Comparison of ENCODE assay signal across 7 mouse cellular contexts in genomic region chr5:24486097-24486496, GRCm38 (mm10). TPM values are rescaled to one million over a fixed set of nuclear protein-coding genes. Genes with fewer than 3 reads are reported as not detected.
A peak's percentile ranks its signal among the peaks of the same experiment; 100 is the strongest.
DNase-seq lines count a peak whose midpoint lies in the region; ATAC-seq and TF ChIP-seq lines count a peak whose summit lies in the region.

No protein-coding gene starts in this region.

- intact Hi-C loops in heart, postnatal 10 days (cut with DNase I): loop anchor here (5.0 to 10.0 kb wide), 2 partner anchors 166 to 221 kb away; no protein-coding TSS in a partner anchor

- peaks cover 28% of the 10 kb centered on the region for H3K36me3 ChIP-seq in small intestine, adult 2 months (ENCODE audit: control insufficient read depth, insufficient read depth, low read length)

- H3K4me1 ChIP-seq in bone marrow macrophage, adult 2 months (ENCODE audit: control insufficient read depth, insufficient read depth, low read length): no peaks in the 10 kb centered on the region
- peaks cover 2% of the 10 kb centered on the region; the same call in 1 of the 2 replicates for H3K4me1 ChIP-seq in embryonic fibroblast, embryonic 13.5 days (ENCODE audit: control insufficient read depth, insufficient read depth, low read length)
- peaks cover 4% of the 10 kb centered on the region for H3K4me1 ChIP-seq in small intestine, adult 2 months (ENCODE audit: control insufficient read depth, insufficient read depth, insufficient read length, low read length)

- TF ChIP-seq CTCF in bone marrow macrophage, adult 2 months (IDR thresholded peaks at IDR 0.05; ENCODE audit: low read depth, low read length): peak; percentile 71
- TF ChIP-seq CTCF in embryonic fibroblast, embryonic 13.5 days (IDR thresholded peaks at IDR 0.05; ENCODE audit: borderline replicate concordance, insufficient read depth, low read length): peak; percentile 78
- peak; percentile 93 for TF ChIP-seq CTCF in small intestine, adult 2 months (IDR thresholded peaks at IDR 0.05; ENCODE audit: extremely low read depth, insufficient read length, insufficient replicate concordance, low read depth, low read length)

- no peak overlapping the region for H3K4me3 ChIP-seq in bone marrow macrophage, adult 2 months (ENCODE audit: insufficient read depth, low read length)
- H3K4me3 ChIP-seq in embryonic fibroblast, embryonic 13.5 days (ENCODE audit: insufficient read depth, low read length): no peak overlapping the region
- no peak overlapping the region for H3K4me3 ChIP-seq in small intestine, adult 2 months (ENCODE audit: low read depth, low read length)

- 4% methylated on average over 8 of the region's 8 CpGs for WGBS in small intestine, adult 2 months

- H3K27ac ChIP-seq in bone marrow macrophage, adult 2 months (ENCODE audit: insufficient read depth, low read depth, low read length): no peak overlapping the region
- H3K27ac ChIP-seq in embryonic fibroblast, embryonic 13.5 days (ENCODE audit: insufficient read depth, low read length): no peak overlapping the region
- H3K27ac ChIP-seq in small intestine, adult 2 months (ENCODE audit: insufficient read depth, low read depth, low read length): no peak overlapping the region

- H3K27me3 ChIP-seq in small intestine, adult 2 months (ENCODE audit: control insufficient read depth, insufficient read depth, low read length): no peaks in the 10 kb centered on the region

- peak; percentile 42 for DNase-seq in MEL-GATA-1-ER (ENCODE audit: extremely low read depth, low read depth)
- DNase-seq in heart, postnatal 10 days: peak; percentile 89 to 94
- peak; percentile 88 to 98 for DNase-seq in layer of hippocampus, postnatal 25 days (ENCODE audit: extremely low spot score in 1 of 2, low spot score in 1 of 2)

- no peak for TF ChIP-seq POLR2A in bone marrow macrophage, adult 2 months (IDR thresholded peaks at IDR 0.05; ENCODE audit: borderline replicate concordance, low read depth, low read length)
- TF ChIP-seq POLR2A in embryonic fibroblast, embryonic 13.5 days (IDR thresholded peaks at IDR 0.05; ENCODE audit: low read depth, low read length): no peak
- no peak for TF ChIP-seq POLR2A in small intestine, adult 2 months (IDR thresholded peaks at IDR 0.05; ENCODE audit: low read depth, low read length)

- ATAC-seq in megakaryocyte-erythroid progenitor cell, adult 5-6 weeks (replicated peaks; ENCODE audit: low FRiP score, low TSS enrichment, poor library complexity, severe bottlenecking): peak; percentile 51

RNA-seq across cellular contexts. Expression of gene Agap3, which starts 34.1 kb away (rescaled TPM):
- polyA plus RNA-seq in bone marrow macrophage, adult 2 months (2012; ENCODE audit: insufficient read depth, insufficient read length, missing spikeins): 75.2 and 77.7 TPM in 2 replicates
- polyA plus RNA-seq in embryonic fibroblast, embryonic 13.5 days (2011; ENCODE audit: insufficient read length, low read depth, missing spikeins): 31.2 and 38.7 TPM in 2 replicates
- 10 to 100 TPM; 83.1 to 84.8 TPM for total RNA-seq in heart, postnatal 10 days (2021)
- total RNA-seq in layer of hippocampus, postnatal 25 days (2021): 100 to 1,000 TPM; 611 to 653 TPM
- 36.5 and 53.3 TPM in 2 replicates for total RNA-seq in megakaryocyte-erythroid progenitor cell, adult 5-6 weeks (2014; fragmentation: Nextera tagmentation)
- 21.7 and 33.3 TPM in 2 replicates for total RNA-seq in megakaryocyte-erythroid progenitor cell, adult 5-6 weeks (2017)
- 31.4 and 59.4 TPM in 2 replicates for polyA plus RNA-seq in small intestine, adult 2 months (2012; rRNA removed)

RNA-seq across cellular contexts. Expression of gene Tmub1, which starts 38.4 kb away (rescaled TPM):
- 7.9 and 12.7 TPM in 2 replicates for polyA plus RNA-seq in bone marrow macrophage, adult 2 months (2012; ENCODE audit: insufficient read depth, insufficient read length, missing spikeins)
- 5.9 and 9.8 TPM in 2 replicates for polyA plus RNA-seq in embryonic fibroblast, embryonic 13.5 days (2011; ENCODE audit: insufficient read length, low read depth, missing spikeins)
- total RNA-seq in heart, postnatal 10 days (2021): 10 to 100 TPM in 1 of 2 experiments, 1 to 10 TPM in 1; 9.6 to 10.7 TPM
- 10 to 100 TPM; 21.2 to 27.2 TPM for total RNA-seq in layer of hippocampus, postnatal 25 days (2021)
- 10.5 and 11.4 TPM in 2 replicates for total RNA-seq in megakaryocyte-erythroid progenitor cell, adult 5-6 weeks (2014; fragmentation: Nextera tagmentation)
- 5.6 and 6.2 TPM in 2 replicates for total RNA-seq in megakaryocyte-erythroid progenitor cell, adult 5-6 weeks (2017)
- polyA plus RNA-seq in small intestine, adult 2 months (2012; rRNA removed): 51.7 and 135 TPM in 2 replicates

RNA-seq across cellular contexts. Expression of gene Gbx1, which starts 40.9 kb away (rescaled TPM):
- polyA plus RNA-seq in bone marrow macrophage, adult 2 months (2012; ENCODE audit: insufficient read depth, insufficient read length, missing spikeins): not detected in 2 replicates
- polyA plus RNA-seq in embryonic fibroblast, embryonic 13.5 days (2011; ENCODE audit: insufficient read length, low read depth, missing spikeins): not detected in 2 replicates
- total RNA-seq in heart, postnatal 10 days (2021): under 1 TPM in 1 of 2 experiments, not detected in 1; 0.10 TPM
- under 1 TPM; 0.10 to 0.16 TPM for total RNA-seq in layer of hippocampus, postnatal 25 days (2021)
- total RNA-seq in megakaryocyte-erythroid progenitor cell, adult 5-6 weeks (2014; fragmentation: Nextera tagmentation): not detected in 2 replicates
- total RNA-seq in megakaryocyte-erythroid progenitor cell, adult 5-6 weeks (2017): not detected in 2 replicates
- polyA plus RNA-seq in small intestine, adult 2 months (2012; rRNA removed): not detected in 2 replicates

RNA-seq across cellular contexts. Expression of gene Fastk, which starts 41.0 kb away (rescaled TPM):
- 46.3 and 49.0 TPM in 2 replicates for polyA plus RNA-seq in bone marrow macrophage, adult 2 months (2012; ENCODE audit: insufficient read depth, insufficient read length, missing spikeins)
- polyA plus RNA-seq in embryonic fibroblast, embryonic 13.5 days (2011; ENCODE audit: insufficient read length, low read depth, missing spikeins): 63.3 and 91.1 TPM in 2 replicates
- 100 to 1,000 TPM; 207 to 209 TPM for total RNA-seq in heart, postnatal 10 days (2021)
- total RNA-seq in layer of hippocampus, postnatal 25 days (2021): 100 to 1,000 TPM; 119 to 121 TPM
- 101 and 135 TPM in 2 replicates for total RNA-seq in megakaryocyte-erythroid progenitor cell, adult 5-6 weeks (2014; fragmentation: Nextera tagmentation)
- 14.1 and 30.4 TPM in 2 replicates for total RNA-seq in megakaryocyte-erythroid progenitor cell, adult 5-6 weeks (2017)
- 159 and 230 TPM in 2 replicates for polyA plus RNA-seq in small intestine, adult 2 months (2012; rRNA removed)

RNA-seq across cellular contexts. Expression of gene Asb10, which starts 54.7 kb away (rescaled TPM):
- polyA plus RNA-seq in bone marrow macrophage, adult 2 months (2012; ENCODE audit: insufficient read depth, insufficient read length, missing spikeins): 0.64 and 1.4 TPM in 2 replicates
- not detected in 2 replicates for polyA plus RNA-seq in embryonic fibroblast, embryonic 13.5 days (2011; ENCODE audit: insufficient read length, low read depth, missing spikeins)
- total RNA-seq in heart, postnatal 10 days (2021): 10 to 100 TPM; 41.9 to 47.0 TPM
- under 1 TPM; 0.27 to 0.52 TPM for total RNA-seq in layer of hippocampus, postnatal 25 days (2021)
- not detected in 2 replicates for total RNA-seq in megakaryocyte-erythroid progenitor cell, adult 5-6 weeks (2014; fragmentation: Nextera tagmentation)
- not detected in 2 replicates for total RNA-seq in megakaryocyte-erythroid progenitor cell, adult 5-6 weeks (2017)
- polyA plus RNA-seq in small intestine, adult 2 months (2012; rRNA removed): 0.42 and 0.47 TPM in 2 replicates

Comparison
In these comparisons a context has a peak if more than half of its experiments do, and no peak if none do; other contexts are left out.
1. DNase-seq: peak in every context shown above with its lines; median percentile 93 in layer of hippocampus, postnatal 25 days; 92 in heart, postnatal 10 days; 42 in MEL-GATA-1-ER.
2. RNA of gene Agap3, which starts 34.1 kb away (total RNA-seq): 611 to 653 TPM in layer of hippocampus, postnatal 25 days; 83.1 to 84.8 TPM in heart, postnatal 10 days and 21.7 to 53.3 TPM in megakaryocyte-erythroid progenitor cell, adult 5-6 weeks; every median in the first group is over 4 times any median in the second.
3. Peak in every context shown above with its lines, with median percentiles within 50 percentile points of each other: CTCF ChIP-seq.